In genomic region chr1:43193423-43193822, GRCm38 (mm10) we compare ENCODE assay signal across 12 mouse cellular contexts. TPM values are rescaled to one million over a fixed set of nuclear protein-coding genes. Genes with fewer than 3 reads are reported as not detected.
"Had no signal": no experiment of that assay in that cellular context is flagged by ENCODE, and none has a peak within 500 bp of the region (broad histone marks: within the 10 kb centered on the region; RNA-seq: fewer than 3 reads in every experiment).

No protein-coding gene starts in this region.

- H3K4me3 ChIP-seq: left cerebral cortex, adult 2 months; liver, embryonic 13.5 days had no signal

- H3K27me3 ChIP-seq: liver, embryonic 13.5 days had no signal

- H3K27ac ChIP-seq: left cerebral cortex, adult 2 months; liver, embryonic 13.5 days had no signal

- DNase-seq: kidney, postnatal 36 days; layer of hippocampus, postnatal 36 days; liver, embryonic 13.5 days; lung, adult 2 months; lung, postnatal 14 days; lung, postnatal 4 days; midbrain, embryonic 14.5 days; thymus, postnatal 25 days had no signal

- H3K36me3 ChIP-seq: liver, embryonic 13.5 days had no signal

- H3K9ac ChIP-seq: liver, embryonic 13.5 days had no signal

- H3K9me3 ChIP-seq: liver, embryonic 13.5 days had no signal

- H3K4me2 ChIP-seq: liver, embryonic 13.5 days; midbrain, embryonic 11.5 days had no signal

- H3K4me1 ChIP-seq: liver, embryonic 13.5 days had no signal

RNA-seq across cellular contexts. Expression of gene Fhl2, which starts 3.4 kb away (rescaled TPM):
- total RNA-seq: megakaryocyte progenitor cell, adult 5-6 weeks; megakaryocyte-erythroid progenitor cell, adult 5-6 weeks had no signal
